Mouse (Mus musculus): ENCODE data around the gene 4922502D21Rik.

Gene 4922502D21Rik

DNA sequence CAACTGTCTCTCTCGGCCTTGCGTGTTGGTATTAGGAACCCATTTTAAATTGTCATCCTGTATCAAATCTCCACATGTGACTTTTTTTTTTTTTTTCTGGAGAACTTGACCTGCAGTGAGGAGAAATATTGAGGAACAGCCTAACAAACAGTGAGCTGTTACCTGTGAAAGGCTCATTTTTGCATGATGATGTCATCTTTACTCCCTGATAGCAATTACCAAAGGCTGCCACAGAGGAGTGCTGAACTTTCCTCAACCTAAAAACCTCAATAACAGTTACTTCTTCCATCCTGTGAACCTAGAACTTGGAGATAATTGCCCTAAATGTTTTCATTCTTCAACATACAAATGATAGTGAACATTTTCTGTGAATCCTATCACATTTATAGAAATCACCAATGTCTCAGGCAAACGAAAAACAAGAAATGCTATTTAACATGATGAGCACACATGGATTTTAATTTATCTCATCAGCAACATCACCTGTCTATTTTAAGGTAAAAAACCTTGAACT is 16.9 kb downstream of the 4922502D21Rik start:
- no peak for ATAC-seq (ENCODE audit: insufficient number of reproducible peaks, low FRiP score, low TSS enrichment)

DNA sequence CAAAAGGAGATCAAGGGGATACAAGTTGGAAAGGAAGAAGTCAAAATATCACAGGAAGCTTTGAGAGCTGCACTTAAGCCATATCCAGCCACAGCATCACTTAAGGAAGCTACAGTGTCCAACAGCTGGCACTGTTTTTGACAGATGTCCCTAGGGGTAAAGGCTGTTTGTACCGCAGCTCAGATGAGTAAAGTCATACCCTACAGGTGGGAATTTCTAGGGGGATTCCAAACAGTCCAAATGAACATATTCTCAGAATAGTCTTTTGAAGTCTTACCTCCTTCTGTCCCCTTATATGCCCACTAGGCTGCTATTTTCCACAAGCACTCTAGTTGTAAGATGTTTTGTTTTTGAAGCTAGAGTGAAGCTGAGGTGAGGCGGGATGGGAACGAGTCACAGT is 19.1 kb downstream of the 4922502D21Rik start:
- no peak for ATAC-seq (ENCODE audit: insufficient number of reproducible peaks, low FRiP score, low TSS enrichment)

DNA sequence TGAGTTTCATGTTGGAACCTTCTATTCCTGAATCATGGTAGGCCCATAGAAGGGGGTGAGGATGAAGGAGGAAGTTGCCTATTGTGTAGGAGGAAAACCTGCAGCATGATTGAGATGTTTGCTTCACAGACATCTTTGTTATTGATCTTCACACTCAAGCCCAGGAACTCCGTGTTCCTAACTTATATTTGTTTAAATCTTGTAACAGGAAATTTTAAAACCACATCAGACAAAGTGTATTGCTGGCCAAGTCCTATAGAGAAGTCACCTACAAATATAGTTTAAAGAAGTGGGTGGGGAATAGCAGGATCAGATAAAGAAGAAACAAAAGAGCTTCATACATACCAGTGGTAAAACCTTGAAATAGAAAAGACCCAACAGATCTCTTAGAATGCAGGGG is 27.4 kb downstream of the 4922502D21Rik start:
- ATAC-seq (ENCODE audit: insufficient number of reproducible peaks, low FRiP score, low TSS enrichment) = no peak

DNA sequence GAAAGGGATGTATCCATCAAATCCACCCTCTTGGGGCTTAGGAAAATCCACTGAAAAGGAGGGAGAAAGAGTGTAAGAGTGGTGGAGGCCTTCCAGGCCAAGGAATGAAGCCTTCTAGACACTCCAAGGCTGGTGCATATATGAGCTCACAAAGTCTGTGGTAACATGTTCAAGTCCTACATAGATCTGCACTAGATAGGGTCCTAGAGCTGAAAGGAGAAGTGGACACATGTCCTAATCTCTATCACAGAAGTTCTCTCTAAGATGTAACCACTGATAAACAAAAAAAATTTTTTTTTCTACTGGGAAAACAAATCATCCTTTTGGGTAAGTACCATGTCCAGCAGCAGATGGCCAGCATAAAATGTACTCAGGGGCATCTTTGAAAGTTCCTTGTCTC is 42.9 kb downstream of the 4922502D21Rik start:
- no peak for ATAC-seq (ENCODE audit: insufficient number of reproducible peaks, low FRiP score, low TSS enrichment)

DNA sequence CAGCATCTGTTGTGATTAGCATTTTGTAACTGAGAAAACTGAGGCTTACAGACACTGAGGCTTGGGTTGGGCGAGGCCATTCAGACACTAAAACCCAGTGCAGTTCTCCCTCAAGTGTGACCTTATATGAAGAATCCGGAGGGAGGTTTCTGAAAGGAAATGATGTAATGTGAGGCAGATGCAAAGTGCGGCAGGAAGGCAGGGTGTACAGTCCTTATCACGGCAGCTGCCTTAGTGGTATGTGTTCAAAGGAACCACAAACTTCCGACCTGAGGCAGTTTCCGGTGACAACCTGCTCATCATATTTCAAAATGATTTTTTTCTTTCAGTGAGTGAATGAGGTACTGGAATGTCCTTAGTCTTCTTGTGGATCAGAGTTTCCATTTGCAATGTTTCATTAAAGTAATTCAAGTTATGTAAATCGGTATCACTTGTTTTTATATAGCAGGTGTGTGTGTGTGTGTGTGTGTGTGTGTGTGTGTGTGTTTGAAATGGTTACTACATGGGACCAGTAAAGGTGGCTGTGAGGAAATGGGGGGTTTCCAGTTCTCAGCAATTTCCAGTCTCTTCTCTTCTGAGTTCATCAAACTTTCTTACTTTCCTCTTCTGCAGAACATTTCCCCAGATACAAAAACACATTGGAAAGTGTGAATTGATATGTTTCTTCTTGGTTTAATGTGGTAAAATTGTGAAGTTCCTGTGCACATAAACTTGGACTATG is 47.1 kb downstream of the 4922502D21Rik start:
- ATAC-seq (ENCODE audit: insufficient number of reproducible peaks, low FRiP score, low TSS enrichment) = no peak

DNA sequence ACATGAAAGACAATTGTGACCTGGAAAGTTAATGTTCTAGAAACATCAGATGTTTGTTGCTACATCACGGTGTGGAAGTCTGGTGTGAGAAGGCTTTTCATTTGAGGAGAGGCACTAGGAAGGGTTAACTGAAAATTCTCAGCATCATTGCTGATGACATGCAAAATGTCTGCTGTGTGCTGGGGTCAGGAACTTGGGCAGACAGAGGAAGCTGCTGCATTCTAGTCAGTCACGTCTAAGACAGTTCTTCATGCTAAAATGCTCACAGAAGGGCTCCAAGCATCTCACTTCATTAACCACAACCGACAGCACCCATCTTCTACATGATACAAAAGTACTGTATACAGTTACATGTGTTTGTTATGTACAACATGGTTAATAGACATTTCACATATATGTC is 48.3 kb downstream of the 4922502D21Rik start:
- ATAC-seq (ENCODE audit: insufficient number of reproducible peaks, low FRiP score, low TSS enrichment) = no peak

DNA sequence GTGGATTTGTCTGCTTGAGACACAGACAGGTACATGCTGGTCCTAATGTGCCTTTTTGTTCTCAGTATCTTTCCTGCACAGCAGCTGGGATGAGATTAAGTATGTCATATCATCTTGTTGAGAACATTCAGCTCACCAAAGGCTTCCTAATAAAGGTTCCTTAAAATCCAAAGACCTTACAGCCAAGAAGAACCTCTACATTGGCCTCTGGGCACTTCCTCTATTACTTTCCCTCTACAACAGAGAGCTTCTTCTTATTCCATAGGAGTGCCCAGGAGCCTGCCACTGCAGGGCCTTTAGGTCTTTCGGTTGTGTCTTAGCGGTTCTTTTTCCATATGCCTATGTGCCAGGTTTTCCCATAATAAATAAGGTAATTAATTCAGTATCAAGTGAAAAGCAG is 55.1 kb downstream of the 4922502D21Rik start:
- ATAC-seq (ENCODE audit: insufficient number of reproducible peaks, low FRiP score, low TSS enrichment) = no peak

DNA sequence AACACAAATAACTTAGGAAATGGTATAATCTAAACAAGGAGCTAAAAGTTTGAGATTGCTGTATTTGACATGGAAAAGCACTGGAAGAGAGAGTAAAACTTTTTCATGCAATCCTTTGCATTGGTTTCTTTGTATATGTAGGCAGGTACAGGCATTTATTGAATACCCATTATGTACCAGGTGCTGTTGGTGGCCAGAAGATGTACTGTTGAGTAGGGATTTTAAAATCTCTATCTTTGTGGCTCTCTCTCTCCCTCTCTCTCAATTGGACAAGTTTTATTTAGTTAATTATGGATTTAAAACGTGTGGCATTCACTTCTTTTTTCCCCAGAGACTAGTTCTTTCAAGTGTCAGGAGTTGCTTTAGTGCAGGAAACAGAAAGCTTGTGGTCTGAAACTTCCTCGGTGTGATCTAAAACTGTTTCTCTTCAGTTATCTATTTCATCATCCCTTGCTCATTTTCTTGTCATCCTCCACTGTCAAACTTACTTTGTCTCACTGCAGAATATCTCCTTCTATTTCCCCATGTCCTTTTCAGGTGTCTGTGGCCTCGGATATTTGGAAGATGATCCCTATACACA is 55.9 kb downstream of the 4922502D21Rik start:
- ATAC-seq (ENCODE audit: insufficient number of reproducible peaks, low FRiP score, low TSS enrichment) = no peak

DNA sequence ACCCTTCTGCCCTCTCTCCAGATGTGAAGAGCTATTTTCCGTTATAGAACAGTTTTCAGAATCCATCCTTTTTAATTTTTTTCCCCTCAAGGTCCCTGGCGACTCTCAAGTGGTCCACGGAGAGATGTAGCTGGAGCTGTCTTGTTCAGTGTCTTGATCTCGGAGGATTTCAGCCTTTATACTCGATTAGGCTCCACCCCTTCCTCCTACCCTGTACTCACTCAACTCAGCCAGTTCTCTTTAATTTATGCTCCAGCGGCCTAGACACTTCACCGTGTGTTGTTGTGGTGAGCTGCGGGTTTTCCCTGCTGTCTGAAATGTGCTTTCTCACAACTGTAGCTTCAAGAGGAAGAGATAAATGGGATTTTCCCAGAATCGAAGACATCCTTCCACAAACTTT is 56.4 kb downstream of the 4922502D21Rik start, which contains the start of gene Cd69:
Gene Cd69 (minus strand): TSS at position 217 of the 400 bp plus-strand sequence.
- no peak for ATAC-seq (ENCODE audit: insufficient number of reproducible peaks, low FRiP score, low TSS enrichment)

DNA sequence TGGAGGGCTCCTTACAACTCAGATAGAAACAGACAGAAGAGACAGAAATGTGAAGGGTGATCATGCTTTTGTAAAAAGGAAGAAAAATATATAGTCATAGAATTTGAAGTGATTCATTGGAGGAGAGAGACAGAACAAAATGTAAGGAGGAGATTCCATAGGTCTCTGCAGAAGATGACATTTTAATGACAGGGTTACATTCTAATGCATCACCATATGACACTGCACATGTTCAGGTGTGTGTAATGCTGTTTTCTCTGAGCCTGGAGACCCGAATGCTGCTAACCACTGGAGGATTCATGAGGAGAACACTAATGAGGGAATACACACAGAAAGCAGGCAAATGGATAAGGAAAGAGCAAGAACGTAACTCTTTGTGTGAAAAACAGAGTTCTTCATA is 57.1 kb downstream of the 4922502D21Rik start:
- ATAC-seq (ENCODE audit: insufficient number of reproducible peaks, low FRiP score, low TSS enrichment) = no peak

DNA sequence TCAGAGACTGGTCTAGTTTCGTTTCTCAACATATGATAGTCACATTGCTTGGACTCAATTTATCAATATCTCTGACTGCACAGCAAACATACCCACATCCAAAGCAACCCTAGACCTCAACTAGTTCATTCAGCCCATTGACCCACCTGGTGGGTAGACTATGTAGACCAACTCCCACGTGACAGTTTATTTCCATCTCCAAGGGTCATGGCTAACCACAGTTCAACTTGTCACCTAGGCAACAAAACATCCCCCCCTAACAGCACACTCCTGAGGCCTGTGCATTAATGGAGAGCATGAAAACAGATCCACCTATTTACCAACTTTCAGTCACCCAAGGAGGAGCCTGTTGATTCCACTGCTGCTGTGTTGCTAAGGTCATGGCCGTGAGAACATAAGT is 57.9 kb downstream of the 4922502D21Rik start:
- no peak for ATAC-seq (ENCODE audit: insufficient number of reproducible peaks, low FRiP score, low TSS enrichment)
